Mouse (Mus musculus): ENCODE data around the gene Spata32.

Spata32 gene
- long read RNA-seq, experiment 1 = 0 reads
- long read RNA-seq, experiment 2 = 0 reads

DNA sequence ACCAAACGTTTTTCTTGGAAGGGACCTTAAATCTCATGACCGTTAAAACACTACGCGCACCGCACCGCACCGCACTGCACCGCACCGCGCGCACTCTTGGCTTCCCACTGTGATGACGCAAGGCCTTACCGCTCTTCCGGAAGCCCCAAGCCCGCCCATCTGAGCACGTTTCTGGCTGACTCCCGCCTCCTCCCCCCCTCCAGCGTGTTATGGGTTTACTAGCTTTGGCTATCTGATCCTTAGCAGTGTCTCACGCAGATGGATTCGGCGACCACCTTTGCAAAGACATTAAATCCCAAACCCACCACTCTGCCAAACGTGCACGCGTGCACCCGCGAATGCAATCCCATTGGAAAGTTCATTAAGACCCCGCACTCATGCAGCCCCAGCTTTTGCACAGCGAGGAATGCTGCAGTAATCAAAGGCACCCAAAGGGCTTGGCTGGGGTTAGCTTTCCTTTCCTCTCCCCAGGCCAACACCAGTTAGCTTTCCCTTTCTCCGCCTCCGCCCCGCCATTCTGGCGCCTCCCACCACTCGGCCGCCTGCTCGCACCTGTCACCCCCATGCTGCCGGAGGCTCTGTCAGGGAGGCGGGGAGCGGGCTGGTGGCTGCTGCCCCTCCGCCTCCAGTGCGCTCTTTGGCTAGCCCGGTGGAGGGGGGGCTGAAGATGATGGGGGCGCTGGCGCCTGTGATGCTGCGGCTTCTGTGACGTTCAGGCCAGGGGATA is at the start of gene Spata32:
Spata32 (minus strand) TSS at position 643 of the 727 bp plus-strand sequence.
- intact Hi-C loops (cut with DNase I) = no loop called here

DNA sequence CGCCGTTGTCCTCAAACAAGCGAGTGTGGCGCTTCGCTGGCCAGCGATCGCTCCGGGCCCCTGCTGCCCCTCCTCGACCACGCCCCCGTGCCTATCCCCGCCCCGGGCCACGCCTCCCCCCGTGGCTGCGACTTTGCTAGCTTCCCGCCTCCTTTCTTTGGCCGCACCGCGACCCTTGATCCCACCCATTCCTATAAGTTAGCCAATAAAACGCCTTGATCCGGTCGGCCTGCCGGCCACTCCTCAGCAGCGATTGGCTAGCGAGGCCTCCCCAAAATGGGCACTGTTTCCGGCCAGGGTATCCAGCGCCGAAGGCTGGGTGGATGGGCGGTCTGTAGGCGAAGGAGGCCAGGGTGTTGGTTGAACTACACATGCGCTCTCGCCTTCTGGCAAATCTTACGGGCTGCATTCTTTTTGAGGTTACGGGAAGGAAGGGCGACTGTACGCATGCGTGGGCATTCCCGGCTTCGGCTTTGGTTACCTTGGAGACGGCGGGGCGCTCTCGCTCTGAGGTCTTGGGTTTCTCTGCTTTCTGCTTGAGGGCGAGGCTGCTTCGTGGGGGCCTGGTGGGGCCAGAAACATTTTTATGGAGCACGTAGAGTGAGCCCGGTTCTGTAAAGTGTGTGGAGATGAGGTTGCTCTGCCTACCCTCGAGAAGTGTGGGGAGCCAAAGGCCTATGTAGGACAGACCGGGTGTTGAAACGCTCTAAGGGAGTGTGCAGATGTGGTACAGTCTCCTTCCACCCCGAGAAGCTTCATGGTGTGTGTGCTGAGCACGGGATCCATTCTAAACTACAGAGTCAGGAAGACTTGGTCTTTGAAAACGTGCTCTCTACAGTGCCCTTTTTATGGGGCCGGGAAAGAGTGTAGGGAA is 49.4 kb upstream of the Spata32 start, which contains the start of gene Map3k14:
Map3k14 (minus strand) TSS at position 127 of the 874 bp plus-strand sequence.
- intact Hi-C loops (cut with DNase I) = no loop called here

DNA sequence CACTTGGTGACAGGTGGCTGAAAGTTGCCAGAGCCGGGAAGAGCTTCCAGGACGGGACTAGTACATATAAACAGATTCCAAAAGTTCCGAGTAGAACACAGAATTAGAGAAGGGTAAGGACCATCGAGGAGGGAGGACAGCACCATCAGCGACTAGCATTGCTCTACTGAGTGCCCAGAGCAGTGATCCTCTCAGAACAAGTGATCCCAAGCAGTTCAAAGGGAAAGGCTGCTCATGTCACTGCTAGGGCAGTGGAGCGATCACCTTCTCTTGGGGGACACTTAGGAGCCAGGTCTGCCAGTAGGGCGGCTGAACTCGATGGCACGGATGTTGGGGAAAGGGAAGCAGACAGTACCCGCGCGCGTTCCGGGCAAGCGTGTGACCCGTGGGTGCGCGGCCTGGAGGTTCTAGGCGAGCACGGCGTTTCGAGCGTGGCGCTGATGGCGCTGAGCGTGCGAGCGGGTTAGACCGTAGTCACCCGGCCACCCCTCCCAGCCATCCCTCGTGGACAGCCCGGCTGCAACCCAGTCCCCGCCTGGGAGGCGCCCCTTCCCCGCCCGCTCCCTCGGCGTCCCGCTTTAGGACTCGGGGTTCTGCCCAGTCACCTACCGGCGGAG is 48.6 kb upstream of the Spata32 start:
- intact Hi-C loops (cut with DNase I) = no loop called here

DNA sequence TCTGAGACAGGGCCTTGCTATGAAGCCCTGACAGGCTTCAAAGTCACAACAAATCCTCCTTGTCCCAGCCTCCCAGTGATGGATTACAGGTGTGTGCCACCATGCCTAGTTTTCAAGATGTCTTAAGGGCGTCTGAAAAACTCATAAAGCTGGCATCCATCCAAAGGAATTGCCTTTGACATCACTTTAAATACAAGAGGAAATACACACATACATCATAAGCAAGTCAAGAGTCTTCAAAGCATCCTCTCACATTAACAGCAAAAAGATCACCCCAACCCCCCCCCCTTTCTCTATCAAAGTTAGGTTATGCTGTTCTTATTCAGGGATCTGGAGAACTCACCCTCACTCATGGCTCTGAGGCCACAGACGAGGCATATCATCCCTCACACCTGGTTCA is 47.6 kb upstream of the Spata32 start:
- intact Hi-C loops (cut with DNase I) = no loop called here

DNA sequence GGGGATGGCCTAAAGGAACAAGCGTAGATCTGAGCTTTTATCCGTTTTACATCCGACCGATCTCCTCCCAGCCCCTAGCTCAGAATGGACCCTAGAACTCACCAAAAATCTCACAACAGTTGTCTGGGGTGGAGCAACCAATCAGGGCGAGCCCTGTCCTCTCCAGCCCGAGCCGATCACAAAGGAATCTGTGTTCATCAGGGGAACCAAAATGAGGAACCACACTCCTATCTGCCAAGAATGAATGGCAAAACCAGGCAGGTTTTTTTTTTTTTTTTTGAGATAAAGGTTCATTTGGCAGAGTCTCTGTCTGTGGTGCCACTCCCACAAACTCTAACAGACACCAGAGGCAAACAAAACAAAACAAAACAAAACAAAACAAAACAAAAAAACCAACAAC is 47.0 kb upstream of the Spata32 start:
- intact Hi-C loops (cut with DNase I) = no loop called here

DNA sequence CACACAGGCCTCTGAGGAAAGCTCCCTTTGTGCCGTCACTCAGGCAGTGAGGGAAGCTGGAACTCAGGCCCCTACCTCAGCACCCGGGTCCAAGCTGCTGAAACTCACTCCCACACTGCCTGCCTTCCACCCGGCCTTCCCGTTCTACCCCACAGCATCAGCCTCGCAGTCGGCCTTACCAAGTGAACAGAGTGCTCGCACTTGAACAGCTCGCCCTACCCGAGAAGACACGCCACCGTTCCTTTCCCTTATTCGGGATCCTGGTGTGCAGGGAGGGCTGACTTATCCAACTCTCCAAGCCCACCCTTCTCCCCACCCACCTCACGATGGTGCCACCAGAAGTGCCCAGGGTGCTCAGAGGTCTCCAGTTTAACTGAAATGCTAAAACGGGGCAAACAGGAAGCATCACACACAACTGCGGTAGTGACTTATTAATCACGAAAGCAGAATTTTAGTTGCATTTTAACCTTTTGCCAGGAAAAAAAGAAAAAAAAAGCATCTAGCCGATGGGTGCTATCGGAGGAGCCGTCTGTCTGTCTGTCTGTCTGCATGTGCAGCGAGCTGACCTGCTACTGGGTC is 46.3 kb upstream of the Spata32 start:
- intact Hi-C loops (cut with DNase I) = no loop called here

DNA sequence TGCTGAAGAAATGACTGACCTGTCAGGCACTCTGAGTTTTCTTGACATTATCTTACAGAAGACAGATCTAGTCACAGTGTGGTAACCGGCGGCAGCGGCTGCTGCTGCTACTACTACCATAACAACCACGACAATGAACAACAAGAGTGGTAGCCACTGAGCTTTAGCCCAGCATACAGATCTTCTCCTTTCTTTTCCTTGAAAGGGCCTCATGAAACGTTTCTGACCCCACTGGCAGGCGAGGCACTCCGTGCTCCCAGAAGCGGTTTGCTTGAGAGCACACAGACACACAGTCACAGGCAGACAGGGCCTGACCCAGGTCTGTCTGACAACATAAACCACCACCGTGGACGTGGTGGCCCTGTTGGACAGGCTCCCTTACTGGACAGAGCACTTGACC is 45.3 kb upstream of the Spata32 start:
- intact Hi-C loops (cut with DNase I) = no loop called here

DNA sequence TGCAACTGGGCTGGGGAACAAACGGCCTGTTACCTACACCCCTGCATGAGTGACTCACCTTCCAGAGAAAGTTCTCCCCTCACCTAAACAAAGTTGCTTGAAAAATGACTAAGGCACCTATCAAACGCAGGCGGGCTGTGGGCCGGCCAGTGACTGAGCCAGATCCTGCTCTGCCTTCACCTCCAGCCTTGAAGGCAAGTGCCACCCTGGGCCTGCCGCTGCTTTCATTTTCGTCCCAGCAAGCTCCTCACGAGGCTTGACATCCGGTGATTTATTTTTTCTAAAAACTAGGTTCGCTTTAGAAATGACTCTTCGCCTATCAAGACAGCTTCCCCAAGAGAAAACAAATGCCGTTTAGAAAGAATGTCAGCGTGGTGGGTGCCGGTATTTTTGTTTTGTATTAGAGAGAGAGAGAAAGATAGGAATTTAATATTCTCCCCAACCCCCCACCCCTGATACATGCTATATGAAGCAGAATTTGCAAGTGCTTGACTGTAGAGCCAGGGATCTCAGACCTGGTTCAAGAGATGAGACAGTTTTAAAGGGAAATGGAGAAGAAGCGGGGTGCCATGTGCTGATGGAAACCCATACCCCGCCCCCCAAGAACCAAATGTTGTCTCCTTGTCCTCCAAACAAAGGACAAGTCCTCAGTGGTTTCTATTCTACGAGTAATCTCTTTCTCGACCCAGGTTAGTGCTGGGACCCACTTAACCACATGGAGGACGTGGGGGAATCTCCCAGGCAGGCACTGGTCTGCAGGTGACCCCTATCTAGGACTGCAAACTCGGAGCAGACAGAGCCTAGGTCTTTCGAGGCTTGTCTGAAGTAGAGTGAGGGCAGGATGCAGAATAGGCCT is 44.4 kb upstream of the Spata32 start:
- intact Hi-C loops (cut with DNase I) = no loop called here

DNA sequence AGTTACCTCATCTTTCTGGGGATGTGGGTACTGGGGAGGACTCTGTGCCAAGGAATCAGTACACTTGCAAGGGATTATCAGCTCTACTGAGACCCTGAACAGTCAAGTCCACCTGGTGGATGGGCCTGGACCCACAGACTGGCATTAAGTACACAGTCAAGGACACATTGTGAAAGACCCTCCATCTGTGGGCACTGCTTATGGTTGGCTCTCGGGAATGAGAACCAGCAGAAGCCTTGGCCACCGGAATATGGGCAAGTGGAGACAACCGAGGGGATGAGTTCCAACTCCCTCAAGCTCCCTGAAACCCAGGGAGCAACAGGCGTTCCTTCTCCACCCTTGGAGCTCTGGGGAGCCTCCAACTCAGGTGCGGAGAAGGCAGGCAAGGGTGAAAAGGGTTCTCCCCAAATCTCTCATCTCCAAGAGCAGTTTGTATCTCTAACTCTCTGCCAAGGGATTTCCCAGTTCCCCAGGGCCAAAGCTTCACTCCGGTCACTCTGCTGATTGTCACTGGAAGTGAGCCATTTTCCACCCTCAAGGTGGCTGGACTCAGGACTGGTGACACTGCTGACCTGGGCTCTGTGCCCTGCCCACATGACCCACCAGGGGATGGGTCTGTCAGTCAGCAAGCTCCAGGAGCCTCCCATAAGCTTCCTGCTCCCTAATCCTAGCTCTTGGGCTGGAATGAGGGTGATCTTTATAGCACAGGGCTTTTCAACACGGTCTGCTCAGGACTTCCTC is 43.6 kb upstream of the Spata32 start:
- intact Hi-C loops (cut with DNase I) = no loop called here

DNA sequence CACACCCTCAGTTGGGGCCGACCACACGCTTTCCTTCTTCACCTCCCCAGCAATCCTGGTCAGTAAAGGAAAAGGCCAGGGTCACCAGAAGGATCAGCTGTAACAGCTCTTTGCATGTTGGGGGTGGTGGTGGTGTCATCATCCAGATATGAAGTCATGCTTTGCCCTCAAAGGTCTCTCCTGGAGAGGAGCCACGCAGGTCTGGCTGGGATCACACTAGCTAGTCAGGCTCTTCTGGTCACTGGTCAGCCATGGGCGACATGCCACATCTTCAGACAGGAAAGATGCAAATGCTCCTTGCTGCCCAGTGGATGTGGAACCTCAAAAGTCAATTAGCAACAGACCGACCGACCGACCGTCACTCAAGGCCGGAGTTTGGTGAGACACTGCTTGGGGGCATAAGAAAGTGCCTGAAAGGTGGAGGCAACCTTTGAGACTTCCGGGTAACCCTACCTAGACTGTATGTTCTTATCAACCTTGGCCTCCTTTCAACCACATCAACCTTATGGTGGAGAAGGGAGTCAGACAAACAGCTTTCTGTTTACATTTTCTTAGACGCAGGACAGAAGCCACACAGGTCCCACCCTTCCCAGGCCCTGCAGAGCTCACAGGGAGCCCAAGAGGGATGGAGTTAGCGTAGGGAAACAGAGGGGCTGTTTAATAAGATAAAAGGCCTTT is 42.4 kb upstream of the Spata32 start:
- intact Hi-C loops (cut with DNase I) = no loop called here

DNA sequence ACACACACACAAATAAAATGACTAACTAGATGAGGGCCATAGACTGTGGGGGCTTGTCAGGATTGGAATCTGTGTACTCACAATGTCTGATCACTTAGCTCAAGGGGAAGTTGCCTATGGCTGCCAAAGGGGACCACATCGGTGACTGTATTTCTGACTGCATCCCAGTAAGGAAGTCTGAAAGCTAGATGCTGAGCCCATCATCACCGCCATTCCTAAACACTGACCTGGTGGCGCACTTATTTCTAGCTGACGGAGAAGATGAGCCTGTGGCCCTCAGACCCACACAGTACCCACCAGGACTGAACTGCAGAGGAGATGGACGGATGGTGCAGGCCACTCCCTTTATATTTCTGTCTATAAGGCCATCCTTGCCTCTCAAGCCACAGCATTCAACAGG is 41.8 kb upstream of the Spata32 start:
- intact Hi-C loops (cut with DNase I) = no loop called here

DNA sequence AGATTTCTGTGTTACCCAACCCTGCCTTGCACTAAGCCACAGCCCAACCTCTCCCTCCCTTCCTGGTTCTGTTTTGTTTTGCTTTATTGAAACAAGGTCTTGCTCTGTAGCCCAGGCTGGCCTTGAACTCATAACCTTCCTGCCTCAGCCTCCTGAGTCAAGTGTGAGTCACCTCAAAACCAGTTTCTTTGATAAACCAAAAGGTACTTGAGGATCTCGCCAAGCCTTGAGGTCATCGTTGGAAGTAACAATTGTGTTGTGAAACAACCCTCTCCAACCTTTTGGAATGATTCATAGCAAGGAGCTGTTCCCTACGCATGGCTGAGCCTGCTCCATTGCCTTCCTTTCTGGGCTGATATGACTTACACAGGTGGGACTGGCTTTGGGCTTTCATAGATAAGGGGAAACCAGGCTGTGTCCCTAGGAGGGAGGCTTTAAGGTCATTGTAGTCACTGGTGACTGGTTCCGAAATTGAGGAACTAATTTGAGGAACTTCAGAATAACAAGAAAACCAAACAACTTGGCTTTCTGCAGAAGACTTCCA is 39.8 kb upstream of the Spata32 start:
- intact Hi-C loops (cut with DNase I) = no loop called here

DNA sequence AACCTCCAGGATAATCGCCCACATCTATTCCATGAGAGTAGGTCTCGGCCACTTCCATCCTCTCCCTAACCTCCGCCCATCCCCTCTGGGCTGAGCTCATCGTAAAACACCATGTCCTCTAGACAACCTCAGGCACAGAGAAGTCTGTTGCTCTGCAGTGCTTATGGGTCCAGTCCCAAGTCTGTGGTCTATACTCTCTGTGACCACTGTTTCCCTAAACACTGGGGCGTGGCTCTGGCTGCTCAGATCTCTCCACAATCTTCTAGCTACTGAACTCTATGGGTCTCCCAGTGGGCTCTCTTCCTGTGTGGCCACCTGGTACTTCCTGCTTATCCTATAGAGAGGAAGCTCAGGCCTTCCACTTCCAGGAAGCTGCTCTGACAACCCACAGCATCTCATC is 35.4 kb upstream of the Spata32 start:
- intact Hi-C loops (cut with DNase I) = no loop called here

DNA sequence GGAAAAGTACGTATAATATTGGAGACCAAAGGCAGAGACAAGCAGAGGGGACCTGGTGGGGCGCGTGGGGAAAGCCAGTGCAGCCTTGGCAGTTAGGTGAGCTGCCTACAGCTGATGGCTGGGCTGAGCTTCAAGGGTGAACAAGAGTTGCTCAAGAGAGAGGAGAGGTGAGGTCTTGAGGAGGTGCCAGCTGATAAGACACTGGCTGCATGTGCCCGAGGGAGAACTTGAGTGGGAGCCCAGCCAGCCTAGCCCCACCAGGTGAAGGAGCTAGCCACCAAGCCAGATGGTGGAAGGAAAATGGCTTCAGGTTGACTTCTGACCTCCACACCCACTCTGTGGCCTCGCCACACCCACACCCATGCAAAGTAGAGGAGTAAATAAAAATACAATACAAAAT is 34.1 kb upstream of the Spata32 start:
- intact Hi-C loops (cut with DNase I) = no loop called here

DNA sequence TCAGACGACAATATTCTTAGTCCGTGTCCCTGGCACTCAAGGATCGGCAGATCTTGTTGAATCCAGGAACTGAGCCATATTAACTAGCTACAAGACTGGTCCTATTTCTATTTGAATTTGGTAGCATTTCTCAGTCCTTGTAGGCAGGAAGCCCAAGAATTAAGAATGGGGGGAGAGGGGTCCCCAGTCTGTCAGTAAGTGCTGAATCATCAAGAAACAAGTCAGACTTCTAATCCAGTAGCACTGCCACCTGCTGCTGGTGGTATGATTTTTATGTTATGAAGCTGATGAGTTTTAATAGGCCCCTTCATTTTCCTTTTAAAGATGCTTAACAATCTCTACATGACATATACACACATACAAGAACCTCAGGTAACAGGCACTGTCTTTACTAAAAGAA is 32.1 kb upstream of the Spata32 start:
- intact Hi-C loops (cut with DNase I) = no loop called here

DNA sequence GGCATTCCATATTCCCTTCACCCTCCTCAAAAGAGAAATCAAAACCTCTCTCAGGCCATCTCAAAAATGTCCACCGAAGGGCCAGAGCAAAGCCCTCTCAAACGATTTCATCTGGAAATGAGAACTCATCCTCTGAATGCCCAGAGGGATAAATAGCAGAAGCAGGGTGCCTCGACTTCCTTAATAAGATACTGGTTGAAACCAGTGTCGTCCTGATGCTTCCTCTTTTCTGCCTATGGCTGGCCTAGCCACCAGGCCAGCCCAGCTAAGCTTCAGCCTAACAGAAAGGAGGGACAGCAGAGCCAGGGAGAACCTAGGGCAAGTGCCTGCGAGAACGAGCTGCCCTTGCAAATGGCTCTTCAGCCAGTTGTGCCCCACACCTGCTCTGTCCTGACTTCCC is 31.3 kb upstream of the Spata32 start:
- intact Hi-C loops (cut with DNase I) = no loop called here

DNA sequence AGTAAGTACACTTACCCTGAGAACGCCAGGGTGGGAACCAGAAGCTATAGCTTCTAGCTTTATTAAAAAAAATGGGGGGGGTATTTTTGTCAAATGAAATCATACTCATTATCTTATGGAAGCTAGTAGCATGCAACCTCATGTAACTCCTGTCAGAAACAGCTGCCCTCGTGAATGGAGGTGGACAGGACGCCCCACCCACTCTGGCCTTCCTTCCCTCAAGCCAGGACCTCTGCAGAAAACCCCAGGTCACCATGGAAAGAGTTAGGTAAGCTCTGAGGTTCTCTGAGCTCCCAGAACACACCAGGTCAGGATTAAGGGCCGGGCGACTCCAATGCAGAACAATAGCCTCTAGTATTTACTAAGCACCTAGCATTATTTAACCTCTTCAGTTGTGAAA is 30.6 kb upstream of the Spata32 start:
- intact Hi-C loops (cut with DNase I) = no loop called here

DNA sequence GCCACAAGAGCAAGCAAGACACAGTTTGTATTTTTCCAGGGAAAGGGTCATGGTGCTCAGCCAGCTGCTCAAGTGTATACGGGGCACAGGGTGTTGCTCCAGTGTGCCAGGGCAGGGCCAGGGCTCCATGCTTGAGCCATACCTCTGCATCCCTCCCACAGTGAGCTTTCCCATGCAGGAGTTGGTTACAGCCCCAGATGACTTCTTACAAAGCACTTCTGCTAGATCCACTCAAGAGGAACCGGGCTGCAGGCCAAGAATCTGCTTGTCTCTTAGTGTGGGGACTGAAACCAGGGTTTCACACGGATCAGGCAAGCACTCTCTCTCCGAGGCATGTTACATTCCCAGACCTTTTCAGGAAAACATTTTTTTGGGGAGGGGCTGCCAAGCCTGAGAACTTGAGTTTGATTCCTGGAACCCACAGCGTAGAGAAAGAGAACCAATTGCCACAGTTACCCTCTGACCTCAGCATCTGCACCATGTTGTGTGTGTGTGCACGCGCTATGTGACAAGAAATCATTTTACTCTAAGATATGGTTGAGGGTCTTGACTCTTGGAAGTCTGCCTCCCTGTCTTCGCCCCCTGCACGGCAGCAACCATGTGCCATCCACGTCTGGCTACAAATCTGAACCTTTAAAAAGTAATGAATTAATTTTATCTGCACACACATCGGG is 29.4 kb upstream of the Spata32 start:
- intact Hi-C loops (cut with DNase I) = no loop called here
